Mouse (Mus musculus) kidney, embryonic 15.5 days (tissue): Measurements from ENCODE around the gene Ttc34. TPM values are rescaled to one million over a fixed set of nuclear protein-coding genes. Genes with fewer than 3 reads are reported as not detected.

ENCODE experiments used
- ATAC-seq: fragments of 200-750 bp; cut with Nextera tagmentation; replicated peaks from 2 replicates; pipeline ENCODE4 v1.8.0; 2017; ENCODE audit warnings: moderate TSS enrichment; ENCODE audit not compliant: low FRiP score
- H3K27ac ChIP-seq: fragments of 300-500 bp; sonication (generic); 2 replicates; pipeline ENCODE4 v1.5.1; 2015; ENCODE audit warnings: mild to moderate bottlenecking, inconsistent platforms
- H3K27me3 ChIP-seq: fragments of 300-500 bp; sonication (generic); 2 replicates; pipeline ENCODE4 v1.6.1; 2015; ENCODE audit warnings: inconsistent platforms
- H3K36me3 ChIP-seq: fragments of 300-500 bp; sonication (generic); 2 replicates; pipeline ENCODE4 v1.6.1; 2015; ENCODE audit warnings: inconsistent platforms
- H3K4me1 ChIP-seq: fragments of 300-500 bp; sonication (generic); 2 replicates; pipeline ENCODE4 v1.6.1; 2015; ENCODE audit warnings: inconsistent platforms
- H3K4me2 ChIP-seq: fragments of 300-500 bp; sonication (generic); 2 replicates; pipeline ENCODE4 v1.6.1; 2015; ENCODE audit warnings: moderate library complexity, mild to moderate bottlenecking, inconsistent platforms
- H3K4me3 ChIP-seq: fragments of 300-500 bp; sonication (generic); replicated peaks from 2 replicates; pipeline ENCODE4 v1.5.1; 2015; ENCODE audit warnings: mild to moderate bottlenecking, inconsistent platforms
- H3K9ac ChIP-seq: fragments of 300-500 bp; sonication (generic); 2 replicates; pipeline ENCODE4 v1.6.1; 2015; ENCODE audit warnings: mild to moderate bottlenecking, inconsistent platforms
- H3K9me3 ChIP-seq: fragments of 300-500 bp; sonication (generic); replicated peaks from 2 replicates; pipeline ENCODE4 v1.6.1; 2016; ENCODE audit warnings: inconsistent platforms
- WGBS: fragments of 180-500 bp; shearing (Covaris S2); methylation state at CpG from one replicate; pipeline ENCODE4 v1.1.7; 2015; ENCODE audit warnings: mixed read lengths; 5-methylcytosine and 5-hydroxymethylcytosine counted together
- polyA plus RNA-seq: library from polyadenylated mRNA; unstranded; fragments of >200 nt; fragmentation: Nextera tagmentation; extraction: Ambion mirVana; gene quantifications from 2 replicates; pipeline ENCODE4 v1.2.1, GENCODE M21; 2015

Ttc34 gene
- polyA plus RNA-seq, 1 experiment from 2014 or later: 0.99 TPM

- H3K9me3 ChIP-seq: no peaks in the 10 kb centered on the region
- no peak overlapping the region for H3K4me2 ChIP-seq
- no peak overlapping the region for H3K4me3 ChIP-seq
- no peaks in the 10 kb centered on the region for H3K4me1 ChIP-seq
- H3K9ac ChIP-seq: no peak overlapping the region
- 77% methylated on average over 7 of the region's 7 CpGs for WGBS
- peaks cover 28% of the 10 kb centered on the region for H3K27me3 ChIP-seq
- H3K27ac ChIP-seq: no peak overlapping the region
- H3K36me3 ChIP-seq: no peaks in the 10 kb centered on the region
- no peak for ATAC-seq
Measured at GRCm38 (mm10) chr4:154836183-154836915, 910 bp upstream of the Ttc34 start.

- no peaks in the 10 kb centered on the region for H3K9me3 ChIP-seq
- 82% methylated on average over 13 of the region's 13 CpGs for WGBS
- H3K27ac ChIP-seq: no peak overlapping the region
- H3K4me1 ChIP-seq: no peaks in the 10 kb centered on the region
- no peak overlapping the region for H3K9ac ChIP-seq
- peaks cover 11% of the 10 kb centered on the region; the same call in 1 of the 2 replicates for H3K27me3 ChIP-seq
- H3K36me3 ChIP-seq: no peaks in the 10 kb centered on the region
- no peak overlapping the region for H3K4me3 ChIP-seq
- ATAC-seq: no peak
- no peak overlapping the region for H3K4me2 ChIP-seq
Measured at GRCm38 (mm10) chr4:154838741-154839140, 1.5 kb downstream of the Ttc34 start.

- WGBS: 52% methylated on average over 11 of the region's 11 CpGs
- Histone ChIP-seq H3K9ac (no peak overlapping the region), H3K4me1 (no peaks in the 10 kb centered on the region), H3K4me3 (no peak overlapping the region), H3K27ac (no peak overlapping the region), H3K27me3 (peaks cover 10% of the 10 kb centered on the region; the same call in 1 of the 2 replicates), H3K9me3 (no peaks in the 10 kb centered on the region), H3K36me3 (no peaks in the 10 kb centered on the region), H3K4me2 (no peak overlapping the region)
- ATAC-seq: no peak
Measured at GRCm38 (mm10) chr4:154839406-154839805, 2.1 kb downstream of the Ttc34 start.

GRCm38 (mm10) chr4:154852696-154853095, 15.4 kb downstream of the Ttc34 start:
- Histone ChIP-seq H3K27ac (no peak overlapping the region), H3K9ac (no peak overlapping the region), H3K4me3 (no peak overlapping the region), H3K4me1 (peaks cover 16% of the 10 kb centered on the region), H3K36me3 (no peaks in the 10 kb centered on the region), H3K4me2 (no peak overlapping the region), H3K27me3 (peaks cover 51% of the 10 kb centered on the region), H3K9me3 (no peaks in the 10 kb centered on the region)
- ATAC-seq: no peak
- WGBS: 97% methylated on average over 1 of the region's 1 CpGs

GRCm38 (mm10) chr4:154853881-154854280, 16.6 kb downstream of the Ttc34 start:
- Histone ChIP-seq H3K9ac (no peak overlapping the region), H3K27ac (no peak overlapping the region), H3K4me1 (peaks cover 16% of the 10 kb centered on the region), H3K36me3 (no peaks in the 10 kb centered on the region), H3K4me3 (no peak overlapping the region), H3K27me3 (peaks cover 62% of the 10 kb centered on the region), H3K9me3 (no peaks in the 10 kb centered on the region), H3K4me2 (no peak overlapping the region)
- ATAC-seq: no peak
- WGBS: 77% methylated on average over 4 of the region's 4 CpGs

GRCm38 (mm10) chr4:154854676-154855345, 17.6 kb downstream of the Ttc34 start:
- H3K9ac ChIP-seq: no peak overlapping the region
- no peak for ATAC-seq

GRCm38 (mm10) chr4:154855721-154856479, 18.6 kb downstream of the Ttc34 start:
- Histone ChIP-seq H3K4me1 (peaks cover 16% of the 10 kb centered on the region), H3K27me3 (peaks cover 66% of the 10 kb centered on the region), H3K27ac (no peak overlapping the region), H3K9ac (peak overlapping the region; percentile 40), H3K36me3 (no peaks in the 10 kb centered on the region), H3K9me3 (no peaks in the 10 kb centered on the region), H3K4me3 (peak overlapping the region; percentile 58), H3K4me2 (peak overlapping the region; percentile 94)
- under 1% methylated on average over 108 of the region's 110 CpGs for WGBS
- ATAC-seq: peak; percentile 93

More at GRCm38 (mm10) chr4:154854676-154855345, 17.6 kb downstream of the Ttc34 start:
- peaks cover 16% of the 10 kb centered on the region for H3K4me1 ChIP-seq
- peaks cover 66% of the 10 kb centered on the region for H3K27me3 ChIP-seq
- H3K27ac ChIP-seq: no peak overlapping the region
- H3K9me3 ChIP-seq: no peaks in the 10 kb centered on the region
- H3K4me3 ChIP-seq: no peak overlapping the region
- WGBS: 55% methylated on average over 12 of the region's 12 CpGs
- no peaks in the 10 kb centered on the region for H3K36me3 ChIP-seq
- H3K4me2 ChIP-seq: no peak overlapping the region

GRCm38 (mm10) chr4:154856480-154856837, 19.2 kb downstream of the Ttc34 start:
- Histone ChIP-seq H3K4me3 (peak overlapping the region; percentile 58), H3K9me3 (no peaks in the 10 kb centered on the region), H3K4me1 (peaks cover 16% of the 10 kb centered on the region), H3K9ac (peak overlapping the region; percentile 40), H3K27me3 (peaks cover 70% of the 10 kb centered on the region), H3K36me3 (no peaks in the 10 kb centered on the region), H3K4me2 (peak overlapping the region; percentile 94), H3K27ac (no peak overlapping the region)
- no peak for ATAC-seq
- 18% methylated on average over 9 of the region's 9 CpGs for WGBS

GRCm38 (mm10) chr4:154856882-154857281, 19.6 kb downstream of the Ttc34 start:
- H3K27me3 ChIP-seq: peaks cover 70% of the 10 kb centered on the region
- peaks cover 16% of the 10 kb centered on the region for H3K4me1 ChIP-seq
- H3K9ac ChIP-seq: no peak overlapping the region
- no peaks in the 10 kb centered on the region for H3K36me3 ChIP-seq
- WGBS: 86% methylated on average over 7 of the region's 7 CpGs
- no peak for ATAC-seq
- H3K4me2 ChIP-seq: peak overlapping the region; percentile 94
- peak overlapping the region; percentile 58 for H3K4me3 ChIP-seq
- H3K27ac ChIP-seq: no peak overlapping the region
- no peaks in the 10 kb centered on the region for H3K9me3 ChIP-seq

- Histone ChIP-seq H3K9ac (no peak overlapping the region), H3K27me3 (peaks cover 68% of the 10 kb centered on the region), H3K4me3 (no peak overlapping the region), H3K36me3 (no peaks in the 10 kb centered on the region), H3K4me1 (peaks cover 16% of the 10 kb centered on the region), H3K27ac (no peak overlapping the region), H3K9me3 (no peaks in the 10 kb centered on the region), H3K4me2 (no peak overlapping the region)
- no peak for ATAC-seq
- 79% methylated on average over 10 of the region's 10 CpGs for WGBS
Measured at GRCm38 (mm10) chr4:154857366-154858240, 20.3 kb downstream of the Ttc34 start.

- 82% methylated on average over 3 of the region's 3 CpGs for WGBS
- no peak overlapping the region for H3K4me2 ChIP-seq
Measured at GRCm38 (mm10) chr4:154858601-154859000, 21.3 kb downstream of the Ttc34 start.

More at GRCm38 (mm10) chr4:154858601-154859000, 21.3 kb downstream of the Ttc34 start:
- H3K9me3 ChIP-seq: no peaks in the 10 kb centered on the region
- H3K27me3 ChIP-seq: peaks cover 60% of the 10 kb centered on the region
- peaks cover 16% of the 10 kb centered on the region for H3K4me1 ChIP-seq
- H3K4me3 ChIP-seq: no peak overlapping the region
- ATAC-seq: no peak
- H3K36me3 ChIP-seq: no peaks in the 10 kb centered on the region
- H3K27ac ChIP-seq: no peak overlapping the region
- no peak overlapping the region for H3K9ac ChIP-seq
